Mouse (Mus musculus) olfactory bulb, adult 2 months (tissue): ENCODE data around the gene Tmem132b.

Source experiments
- CTCF ChIP-seq: fragments of 200-500 bp; IDR thresholded peaks from 2 replicates; pipeline ENCODE4 v1.5.1; 2012; ENCODE audit warnings: low read depth, mild to moderate bottlenecking, low read length, moderate library complexity; ENCODE audit not compliant: insufficient read depth
- POLR2A ChIP-seq: fragments of 200-500 bp; IDR thresholded peaks from 2 replicates; pipeline ENCODE4 v1.6.1; 2012; ENCODE audit warnings: mild to moderate bottlenecking, low read depth, low read length, moderate library complexity; ENCODE audit not compliant: insufficient read depth

- TF ChIP-seq POLR2A (no peak), CTCF (no peak)
Measured at GRCm38 (mm10) chr5:125728521-125728920, 196.9 kb downstream of the Tmem132b start.
